Mouse (Mus musculus) naive thymus-derived CD4-positive, alpha-beta T cell, adult 2 months (primary cell): ENCODE measurements at regions not wholly inside any gene's neighbourhood (a gene's known extent, or its start where the extent isn't known, plus 50 kb on each side); places are given as distances from the start of the nearest gene placed in this dataset.

Experiments used
- DNase-seq: peaks from one replicate; pipeline ENCODE4 v3.0.0-alpha.2; 2011; ENCODE audit warnings: low read depth

- DNase-seq, result peak; percentile 57
Observed at GRCm38 (mm10) chr8:35991936-35992603, 226.5 kb downstream of the Gm19410 start.

- DNase-seq, result no peak
Observed at GRCm38 (mm10) chr8:35996330-35997077, 230.9 kb downstream of the Gm19410 start.

DNA sequence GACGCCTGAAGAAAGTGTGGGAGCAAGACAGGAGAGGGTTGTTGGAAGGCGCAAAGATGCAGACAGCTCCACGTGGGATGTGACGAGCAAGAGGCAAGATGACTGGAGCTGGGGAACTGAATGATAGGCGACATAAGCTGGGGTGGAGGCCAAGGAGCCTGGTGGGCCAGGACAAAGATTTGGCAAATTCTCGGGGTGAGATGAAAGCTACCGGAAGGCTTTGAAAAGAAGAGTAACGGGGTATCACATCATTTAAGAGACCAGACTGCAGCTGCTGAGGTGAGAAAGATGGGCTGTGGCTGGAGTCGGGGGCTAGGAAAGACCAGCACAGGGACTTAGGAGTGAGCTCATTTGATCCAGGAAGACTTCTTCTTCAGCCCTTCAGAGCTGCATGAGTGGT is 234.0 kb downstream of the Gm19410 start:
- DNase-seq, result no peak

- DNase-seq, result no peak
Observed at GRCm38 (mm10) chr8:36004387-36004786, 238.8 kb downstream of the Gm19410 start.

- DNase-seq, result no peak
Observed at GRCm38 (mm10) chr8:36005536-36005935, 239.9 kb downstream of the Gm19410 start.

- no peak for DNase-seq
Observed at GRCm38 (mm10) chr8:36007724-36008123, 242.1 kb downstream of the Gm19410 start.

DNA sequence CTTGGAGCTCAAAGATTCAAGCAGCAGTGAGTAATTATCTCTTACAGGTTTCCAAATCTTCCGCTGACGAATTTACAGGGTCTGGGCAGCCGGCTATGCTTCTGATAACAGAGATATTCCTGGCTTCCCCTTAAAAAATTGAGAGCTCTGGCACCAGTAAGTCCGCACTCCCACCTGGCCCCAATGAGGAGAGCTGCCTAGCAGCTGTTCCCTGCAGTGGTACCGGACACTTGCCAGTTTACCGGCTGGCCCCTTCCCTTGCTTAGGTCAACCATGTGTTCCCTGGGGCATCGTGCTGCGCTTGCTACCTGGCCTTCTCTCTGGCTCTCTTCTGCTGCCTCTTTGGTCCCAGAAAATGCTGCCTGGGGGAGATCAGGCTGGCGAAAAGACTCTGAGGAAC is 244.0 kb downstream of the Gm19410 start:
- DNase-seq, result no peak

- peak; percentile 81 for DNase-seq
Observed at GRCm38 (mm10) chr8:36010446-36011217, 245.0 kb downstream of the Gm19410 start.

DNA sequence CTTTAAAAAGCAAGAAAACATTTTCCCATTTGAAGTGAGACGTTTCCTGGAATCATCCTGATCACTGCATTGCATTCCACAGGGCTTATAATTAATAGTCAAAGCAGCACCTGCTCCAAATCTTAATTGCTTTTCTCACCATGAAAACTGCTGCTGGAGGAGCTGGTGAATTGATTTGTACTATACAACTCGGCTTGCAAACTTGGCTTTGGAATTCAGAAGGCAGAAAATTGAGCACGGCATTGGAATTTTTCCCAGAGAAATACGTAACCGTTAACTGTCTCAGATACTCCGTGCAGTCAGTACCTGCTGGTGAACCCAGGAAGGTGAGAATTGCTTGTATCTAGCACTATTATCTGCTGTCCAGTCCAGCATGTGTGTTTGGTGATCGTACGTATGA is 249.3 kb downstream of the Gm19410 start:
- no peak for DNase-seq

DNA sequence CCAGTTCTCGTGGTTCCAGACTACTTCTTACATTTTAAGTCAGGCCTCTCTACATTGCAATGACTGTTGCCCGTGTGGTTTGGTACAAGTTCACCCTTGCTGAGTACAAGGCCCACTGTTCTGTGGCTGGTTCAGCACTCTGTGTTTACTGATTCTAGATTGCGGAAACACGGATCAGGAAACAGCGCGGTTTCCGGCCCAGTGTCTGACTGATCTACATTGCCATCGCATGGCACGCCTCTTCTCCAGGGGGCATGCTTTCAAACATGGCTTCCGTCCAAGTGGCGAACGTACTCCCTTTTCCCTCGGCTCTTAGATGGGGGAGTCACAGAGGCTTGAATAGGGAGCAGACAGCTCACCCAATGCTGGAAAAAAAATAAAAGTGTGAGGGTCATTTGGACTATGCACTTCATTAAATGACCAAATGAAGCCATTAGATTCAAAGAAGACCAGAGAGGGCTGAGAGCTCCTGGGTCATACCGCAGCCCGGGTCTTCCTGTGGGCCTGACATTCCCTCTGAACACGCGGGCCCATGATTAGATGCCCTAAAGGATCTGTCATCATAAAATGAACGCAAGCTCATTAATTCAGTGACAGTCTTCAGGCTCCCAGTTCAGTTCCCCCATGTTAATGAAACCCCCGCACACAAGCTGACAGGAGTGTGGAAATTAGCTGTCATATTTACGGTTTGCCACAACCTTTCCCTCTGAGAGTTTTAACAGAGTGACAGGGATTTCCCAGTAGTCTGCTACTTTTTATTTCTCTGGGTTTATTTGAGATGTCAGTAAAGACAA is 250.9 kb downstream of the Gm19410 start:
- DNase-seq, result peak; percentile 69

- DNase-seq, result peak; percentile 43
Observed at GRCm38 (mm10) chr8:36018993-36019753, 253.6 kb downstream of the Gm19410 start.

DNA sequence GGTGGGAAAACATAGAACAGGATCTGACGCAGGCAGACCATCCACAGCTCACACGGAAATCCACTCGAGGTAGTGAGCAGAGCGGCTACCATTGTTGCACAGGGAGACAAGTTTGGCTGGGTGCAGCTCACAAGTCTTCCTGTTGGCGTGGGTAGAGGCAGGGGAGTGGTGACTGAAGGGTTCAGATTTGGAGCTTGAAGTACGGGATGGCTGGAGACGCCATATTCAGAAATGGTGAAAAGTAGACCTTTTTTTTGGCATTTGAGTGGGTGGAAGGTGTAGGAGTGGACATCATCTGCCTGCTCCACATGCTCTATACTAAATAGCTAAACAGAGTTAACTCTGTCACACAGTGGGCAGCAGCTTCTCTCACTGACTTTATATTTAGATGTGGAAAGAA is 254.3 kb downstream of the Gm19410 start:
- DNase-seq, result no peak

DNA sequence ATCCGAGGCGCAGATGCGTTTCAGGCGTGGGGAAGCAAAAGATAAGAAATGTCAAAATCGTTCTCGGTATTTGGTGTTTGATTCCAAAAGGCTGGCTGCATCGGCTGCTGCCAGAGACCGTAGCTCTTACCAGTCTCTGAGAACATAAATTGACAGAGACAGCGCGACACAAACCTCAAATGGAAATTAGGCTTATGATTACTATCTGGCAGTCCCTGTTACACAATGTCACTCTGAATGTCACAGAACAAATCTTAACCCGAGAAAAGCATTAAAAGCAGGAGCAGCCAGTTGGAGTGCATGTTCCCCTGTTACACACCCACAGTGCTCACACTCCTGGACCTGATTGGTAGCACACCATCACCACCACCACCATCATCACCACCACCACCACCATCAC is 262.0 kb downstream of the Gm19410 start:
- no peak for DNase-seq

DNA sequence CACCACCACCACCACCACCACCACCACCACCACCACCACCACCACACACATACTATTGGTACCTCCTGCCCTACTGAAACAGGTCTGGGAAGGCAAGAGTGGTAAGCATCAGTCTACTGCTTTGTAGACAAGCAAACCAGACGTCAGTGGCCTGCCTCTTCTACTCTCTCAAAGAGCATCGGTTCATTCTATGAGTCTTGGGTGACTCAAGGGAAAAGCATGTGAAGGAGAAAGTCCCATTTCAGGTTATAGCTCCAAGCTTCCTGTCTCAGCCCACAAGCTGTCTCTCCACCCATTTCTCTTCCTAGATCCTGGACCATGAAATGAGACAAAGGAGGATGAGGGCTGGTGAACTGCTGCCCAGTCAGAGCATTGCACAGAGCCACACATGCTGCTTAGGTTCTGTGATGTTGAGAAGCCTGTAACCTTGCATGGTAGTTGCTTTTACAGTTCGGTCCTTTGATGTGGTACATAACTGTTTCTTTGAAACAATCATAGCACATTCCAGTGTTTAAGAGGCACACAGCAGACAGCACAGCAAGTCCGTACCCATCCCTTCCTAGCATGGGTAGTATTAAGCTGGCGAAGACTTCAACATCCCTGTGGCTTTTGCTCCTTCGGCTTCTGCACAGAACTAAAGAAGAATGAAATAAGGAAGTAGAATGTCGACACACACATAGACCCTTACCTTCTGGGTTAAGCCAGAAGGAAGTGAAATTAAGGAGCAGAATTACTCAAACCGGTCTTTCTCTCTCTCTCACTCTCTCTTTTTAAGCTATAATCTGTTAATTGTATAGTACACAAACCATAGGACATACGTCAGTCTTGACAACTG is 262.7 kb downstream of the Gm19410 start:
- peak; percentile 80 for DNase-seq

DNA sequence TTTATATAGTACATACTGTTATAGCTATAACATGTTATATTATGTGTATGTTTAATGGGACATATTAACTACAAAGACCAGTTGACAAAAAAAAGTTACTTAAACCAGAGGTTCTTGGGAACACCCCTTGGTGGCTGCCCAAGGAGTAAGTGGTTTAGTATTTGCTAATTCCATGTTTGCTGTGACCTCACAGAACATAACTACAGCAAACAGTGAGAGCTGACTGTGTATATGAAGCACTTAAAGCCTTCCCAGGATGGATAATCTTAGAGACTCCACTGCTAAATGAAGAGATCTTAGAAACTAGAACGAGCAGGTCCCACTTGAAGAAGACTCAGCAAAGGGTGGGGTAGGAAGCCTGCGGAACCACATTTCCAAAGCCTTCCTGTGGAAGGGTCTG is 263.9 kb downstream of the Gm19410 start:
- no peak for DNase-seq

DNA sequence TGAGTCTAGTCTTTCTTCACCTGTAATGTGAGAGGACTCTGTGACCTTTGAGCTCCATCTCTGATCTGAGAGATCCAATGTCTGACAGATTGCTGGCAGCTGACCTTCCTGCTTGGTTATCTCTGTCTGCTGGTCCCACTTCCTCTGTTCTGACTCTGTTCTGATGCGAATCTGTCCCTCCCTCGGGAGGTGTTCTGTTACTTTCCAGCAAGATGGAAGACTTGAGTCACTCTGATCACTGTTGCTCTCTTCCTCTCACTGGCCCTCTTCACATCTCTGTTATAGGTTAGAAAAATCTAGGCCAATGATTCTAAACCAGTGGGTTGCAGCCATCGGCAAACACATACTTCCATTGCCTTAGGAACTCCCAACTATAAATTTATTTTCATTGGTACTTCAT is 264.6 kb downstream of the Gm19410 start:
- DNase-seq, result no peak

GRCm38 (mm10) chr8:36031966-36032719 is 266.6 kb downstream of the Gm19410 start:
- DNase-seq, result no peak

DNA sequence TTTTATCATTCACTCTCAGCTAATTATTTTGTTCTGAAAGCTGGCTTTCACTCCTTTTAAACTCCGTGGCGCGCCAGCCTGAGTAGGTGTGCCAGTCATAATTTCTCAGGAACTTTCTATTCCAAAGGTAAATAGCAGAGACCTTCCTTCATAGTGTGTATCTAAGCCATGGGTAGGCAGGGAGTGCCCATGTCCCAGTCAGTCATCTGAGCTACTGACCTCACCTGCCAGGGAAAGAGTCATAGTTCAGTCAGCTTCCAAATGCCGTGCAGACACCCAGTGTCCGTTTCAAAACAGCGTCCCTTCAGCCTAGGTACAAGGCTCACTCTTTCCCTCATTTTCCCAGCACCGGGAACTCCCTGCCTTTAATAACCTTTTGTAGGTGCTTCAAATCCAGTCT is 269.7 kb downstream of the Gm19410 start:
- DNase-seq, result no peak

DNA sequence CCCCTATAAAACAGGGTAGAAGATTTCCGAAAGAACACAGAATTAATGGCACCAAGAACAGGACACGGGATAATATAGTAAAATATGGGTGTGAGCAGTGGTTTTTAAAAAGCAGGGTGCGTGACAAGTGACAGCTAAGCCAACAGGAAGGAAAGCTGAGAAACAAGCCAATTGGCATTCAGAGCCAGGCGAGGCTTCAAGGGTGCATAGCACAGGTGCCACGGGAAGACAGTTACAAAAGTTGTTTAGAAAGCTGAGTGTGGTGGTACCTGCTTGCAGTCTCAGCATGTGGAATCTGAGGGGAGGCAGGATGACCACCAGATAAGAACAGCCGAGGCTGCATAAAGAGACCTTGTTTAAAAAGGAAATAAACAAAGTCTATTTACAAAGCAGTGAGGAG is 270.7 kb downstream of the Gm19410 start:
- DNase-seq, result no peak
